Mouse (Mus musculus) MN1 (cell line): ENCODE results near the gene Zfp410.
"Not testable (repeated sequence)": the region's sequence is repeated elsewhere in the genome, so short reads cannot be mapped to it uniquely, and the experiment has no call there.

ENCODE experiments used
- DNase-seq: peaks from one replicate; pipeline ENCODE4 v3.0.0-alpha.2; 2016; ENCODE audit warnings: low spot score

Zfp410 gene

GRCm38 (mm10) chr12:84316721-84317621, at the start of gene Zfp410:
Zfp410 (plus strand) TSS chr12:84316852.
- peak; percentile 89 for DNase-seq

DNA sequence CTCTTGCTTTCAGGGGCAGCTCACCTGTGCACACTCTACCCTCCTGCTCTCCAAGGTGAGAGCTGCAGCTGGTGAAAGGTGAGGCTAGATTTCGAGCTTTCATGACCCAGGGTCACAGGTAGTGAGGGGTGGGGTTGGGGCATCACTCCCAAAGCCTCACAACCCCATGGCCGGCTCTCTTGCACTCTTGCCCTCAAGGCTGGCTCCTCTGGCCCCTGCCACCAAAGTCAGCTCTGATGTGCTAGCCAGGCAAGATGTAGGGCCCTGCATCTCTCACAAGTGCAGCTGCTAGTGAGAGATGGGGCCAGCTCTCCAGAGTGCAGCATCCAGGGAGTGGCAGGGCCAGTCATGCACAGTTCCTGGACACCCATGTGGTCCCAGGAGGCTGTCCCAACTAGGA, 49.4 kb upstream of the Zfp410 start:
- DNase-seq = no peak

DNA sequence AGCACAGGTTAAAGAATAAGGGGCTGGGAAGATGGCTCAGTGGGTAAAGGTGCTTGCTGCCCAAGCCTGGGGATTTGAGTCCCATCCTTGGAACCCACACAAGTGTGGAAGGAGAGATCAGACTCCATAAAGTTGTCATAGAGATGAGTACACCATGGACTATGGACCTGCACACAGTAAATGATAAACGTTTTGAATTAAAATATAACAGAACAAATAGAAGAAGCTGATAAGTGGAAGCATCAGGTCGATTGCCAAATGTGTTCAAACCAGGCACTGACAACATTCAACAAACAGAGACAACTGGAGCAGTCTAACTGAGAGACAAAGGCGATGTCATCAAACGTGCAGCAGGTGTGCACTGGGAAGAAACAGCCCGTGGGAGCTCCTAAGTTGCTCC, 43.3 kb upstream of the Zfp410 start:
- DNase-seq = no peak

- DNase-seq = no peak
Measured at GRCm38 (mm10) chr12:84275288-84275687, 41.4 kb upstream of the Zfp410 start.

GRCm38 (mm10) chr12:84276288-84276687, 40.4 kb upstream of the Zfp410 start:
- DNase-seq = no peak

- DNase-seq = no peak
Measured at GRCm38 (mm10) chr12:84276799-84277198, 39.9 kb upstream of the Zfp410 start.

DNA sequence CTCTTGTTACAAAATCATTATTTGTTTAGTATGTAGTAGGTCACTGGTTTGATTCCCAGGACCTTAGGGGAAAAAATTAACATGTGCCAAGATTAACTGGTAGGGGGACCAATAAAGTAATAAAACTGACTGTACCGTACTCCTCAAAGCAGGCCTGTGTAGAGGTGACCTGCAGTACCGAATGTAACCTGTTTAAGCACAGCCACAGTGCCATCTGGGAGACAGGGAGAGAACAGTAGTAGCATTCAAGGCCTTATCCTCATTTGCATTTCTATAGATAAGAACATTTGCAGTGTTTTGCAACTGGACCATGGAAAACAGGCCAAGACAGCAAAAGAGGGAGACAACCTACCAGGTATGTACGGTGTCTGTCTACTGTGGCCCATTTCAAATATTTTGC, 38.8 kb upstream of the Zfp410 start:
- DNase-seq = peak; percentile 17

GRCm38 (mm10) chr12:84278901-84279300, 37.8 kb upstream of the Zfp410 start:
- DNase-seq = peak; percentile 90

DNA sequence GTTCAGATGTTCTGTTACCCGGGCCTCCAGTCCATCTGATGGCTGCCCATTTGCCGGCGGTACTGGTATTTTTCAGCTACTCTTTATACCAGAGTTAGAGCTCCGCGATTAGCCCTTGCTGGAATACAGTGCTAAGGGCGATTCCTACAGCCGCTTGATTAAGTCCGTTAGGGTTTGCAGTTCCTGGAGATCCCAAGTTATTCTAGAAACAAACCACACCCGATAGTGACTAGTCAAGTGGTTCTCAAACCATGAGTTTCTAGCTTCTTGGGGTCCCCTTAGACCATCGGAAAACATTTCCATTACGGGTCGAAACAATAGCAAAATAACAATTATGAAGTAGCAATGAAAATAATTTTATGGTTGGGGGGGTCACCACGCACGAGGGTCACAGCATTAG, 32.3 kb upstream of the Zfp410 start:
- DNase-seq = no peak

- DNase-seq = peak; percentile 99
Measured at GRCm38 (mm10) chr12:84284885-84285592, 31.6 kb upstream of the Zfp410 start, which contains the start of gene Ptgr2. Ptgr2 (plus strand) TSS chr12:84285232.

DNA sequence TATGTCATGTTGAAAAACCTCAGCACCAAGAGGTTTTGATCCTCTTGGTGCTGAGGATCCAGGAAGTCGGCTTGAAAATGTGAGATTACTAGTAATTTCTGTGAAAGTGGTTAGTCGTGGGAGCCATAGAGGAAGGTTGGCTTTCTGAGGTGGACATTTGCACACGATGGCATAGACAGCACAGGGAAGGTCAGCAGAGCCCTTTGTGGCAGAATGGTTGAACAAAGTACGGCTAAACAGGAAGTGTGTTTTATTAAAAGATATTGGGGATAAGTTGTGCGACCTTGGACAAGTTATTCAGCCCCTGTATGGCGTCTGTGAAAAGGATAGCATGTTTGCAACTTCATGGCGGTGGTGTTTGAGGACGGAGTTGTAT, 31.1 kb upstream of the Zfp410 start:
- DNase-seq = no peak

- peak; percentile 17 for DNase-seq
Measured at GRCm38 (mm10) chr12:84288461-84288860, 28.2 kb upstream of the Zfp410 start.

- DNase-seq = no peak
Measured at GRCm38 (mm10) chr12:84297851-84298250, 18.8 kb upstream of the Zfp410 start.

DNA sequence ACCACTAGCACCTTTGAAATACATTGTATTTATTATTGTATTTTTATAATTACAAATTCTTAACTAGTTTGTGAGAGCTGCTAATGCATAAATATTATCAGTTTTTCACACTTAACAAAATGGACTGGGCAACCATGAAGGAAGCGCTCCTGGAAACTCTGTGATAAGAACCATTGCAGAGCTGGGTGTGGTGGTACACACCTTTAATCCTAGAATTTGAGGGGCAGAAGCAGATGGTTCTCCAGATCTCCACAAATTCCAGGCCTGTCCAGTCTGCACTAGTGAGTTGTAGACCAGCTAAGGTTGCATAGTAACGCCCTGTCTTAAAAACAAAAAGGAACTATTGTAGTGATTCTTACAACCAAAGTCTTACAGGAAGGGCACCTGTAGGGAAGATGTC, 17.4 kb upstream of the Zfp410 start:
- no peak for DNase-seq

GRCm38 (mm10) chr12:84304101-84304500, 12.6 kb upstream of the Zfp410 start:
- DNase-seq = no peak

DNA sequence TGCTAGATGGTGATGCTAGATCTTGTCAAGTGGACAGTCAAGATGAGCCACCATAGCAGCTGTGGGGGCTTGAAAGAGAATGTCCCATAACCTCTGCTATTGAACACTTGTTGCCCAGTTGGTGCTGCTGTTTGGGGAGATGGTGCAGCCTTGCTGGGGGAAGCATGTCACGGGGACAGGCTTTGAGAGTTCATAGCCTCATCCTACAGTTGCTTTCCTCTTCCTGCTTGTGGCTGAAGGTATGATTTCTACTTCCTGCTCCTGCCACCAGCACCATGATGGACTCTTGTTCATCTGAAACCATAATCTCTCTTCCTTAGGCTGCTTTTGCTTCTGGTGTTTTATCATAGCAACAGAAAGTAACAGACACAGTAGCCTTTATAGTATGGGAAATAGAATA, 12.1 kb upstream of the Zfp410 start:
- DNase-seq = no peak

- no peak for DNase-seq
Measured at GRCm38 (mm10) chr12:84311306-84311705, 5.3 kb upstream of the Zfp410 start.

DNA sequence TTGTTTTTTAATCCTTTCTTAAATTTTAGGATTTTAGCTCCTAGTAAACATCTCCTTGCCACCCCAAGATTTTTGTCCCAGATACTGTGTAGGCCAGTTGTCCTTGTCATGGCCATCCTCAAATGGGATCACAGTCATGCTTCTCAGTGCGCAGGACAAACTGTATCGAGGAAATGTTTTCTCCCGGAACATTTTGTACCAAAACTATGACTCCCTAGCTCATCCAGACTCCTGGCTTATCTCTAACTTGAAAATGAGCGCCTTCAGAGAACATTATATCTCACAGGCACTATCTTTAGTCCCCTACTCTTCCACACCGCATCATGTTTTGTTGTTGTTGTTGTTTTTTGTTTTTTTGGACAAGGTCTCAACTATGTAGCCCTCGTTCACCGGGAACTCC, 646 bp upstream of the Zfp410 start:
- DNase-seq = no peak

DNA sequence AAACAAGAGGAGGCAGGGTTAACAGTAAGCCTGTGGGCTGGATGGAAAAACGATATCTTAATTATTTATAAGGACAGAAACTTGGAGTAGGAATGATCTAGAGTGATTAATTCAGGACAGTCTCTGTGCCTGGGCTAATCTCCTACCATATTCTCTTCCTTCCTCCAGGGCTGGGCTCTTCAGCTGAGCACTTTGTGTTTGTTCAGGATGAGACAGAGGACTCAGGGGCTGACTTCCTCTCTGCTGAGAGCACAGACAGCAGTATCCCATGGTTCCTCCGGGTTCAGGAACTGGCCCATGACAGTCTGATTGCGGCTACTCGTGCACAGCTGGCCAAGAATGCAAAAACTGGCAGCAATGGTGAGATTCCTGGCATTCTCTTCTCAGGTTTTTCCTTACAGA, 10.5 kb downstream of the Zfp410 start:
- DNase-seq = no peak

DNA sequence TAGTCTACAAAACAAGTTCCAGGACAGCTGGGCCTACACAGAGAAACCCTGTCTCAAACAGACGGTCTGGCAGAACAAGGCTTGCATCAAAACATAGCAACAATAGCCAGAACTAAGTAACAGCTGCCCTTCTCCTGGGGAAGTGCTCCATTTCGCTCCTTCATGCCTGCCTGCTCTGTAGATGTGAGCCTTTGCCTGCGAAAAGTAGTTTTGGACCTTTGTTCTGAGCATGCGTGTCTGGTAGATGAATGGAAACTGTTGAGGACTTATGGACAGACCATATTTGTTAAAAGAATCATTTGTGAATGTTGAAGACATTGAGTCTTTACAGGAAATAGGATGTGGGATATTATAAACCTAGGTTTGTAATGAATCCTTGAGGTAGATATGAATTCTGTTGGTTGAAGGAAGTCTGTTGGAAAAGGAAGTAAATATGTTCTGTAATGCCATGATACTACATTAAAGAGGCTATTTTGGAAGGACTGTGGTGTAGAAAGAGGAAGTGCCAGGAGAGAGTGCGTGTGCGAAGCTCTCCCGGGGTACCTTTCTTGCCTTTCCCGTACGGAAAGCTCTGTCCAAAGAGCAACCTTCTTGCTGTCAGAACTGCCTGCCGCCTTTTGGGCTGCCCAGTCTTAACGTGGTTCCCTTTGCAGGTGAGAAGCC, 20.4 kb downstream of the Zfp410 start:
- DNase-seq = no peak

DNA sequence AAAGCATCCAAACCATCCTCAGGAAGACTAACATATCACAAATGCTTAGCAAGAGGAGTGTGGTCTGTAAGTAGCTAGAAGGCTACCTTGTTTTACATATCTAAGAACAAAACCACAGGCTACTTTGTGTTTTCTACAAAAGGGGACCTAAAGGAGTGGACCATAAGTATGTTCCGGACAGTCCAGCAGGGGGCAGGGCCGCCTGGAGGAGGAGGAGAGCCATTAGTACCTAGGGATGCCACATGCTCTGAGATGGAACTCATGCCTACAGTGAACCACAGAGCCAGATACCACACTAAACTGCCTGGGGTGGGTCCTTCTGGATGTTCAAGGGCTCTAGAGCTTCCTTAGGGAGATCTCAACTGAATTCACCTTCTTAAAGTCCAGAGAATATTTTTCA, 30.5 kb downstream of the Zfp410 start:
- peak; percentile 47 for DNase-seq

GRCm38 (mm10) chr12:84358699-84359098, 42.0 kb downstream of the Zfp410 start:
- not testable (repeated sequence) for DNase-seq
